Mouse (Mus musculus) heart, embryonic 15.5 days (tissue): ENCODE results near the gene Hyal2. TPM values are rescaled to one million over a fixed set of nuclear protein-coding genes. Genes with fewer than 3 reads are reported as not detected.
A peak's percentile ranks its signal among the peaks of the same experiment; 100 is the strongest.

ENCODE experiments used
- ATAC-seq: fragments of 200-750 bp; cut with Nextera tagmentation; replicated peaks from 2 replicates; pipeline ENCODE4 v1.8.0; 2017; ENCODE audit warnings: low read depth, moderate TSS enrichment; ENCODE audit not compliant: insufficient number of reproducible peaks, insufficient read depth, low FRiP score
- H3K27ac ChIP-seq: fragments of 300-500 bp; sonication (generic); 2 replicates; pipeline ENCODE4 v1.5.1; 2015; ENCODE audit warnings: mild to moderate bottlenecking, inconsistent platforms
- H3K27me3 ChIP-seq: fragments of 300-500 bp; sonication (generic); 2 replicates; pipeline ENCODE4 v1.6.1; 2015; ENCODE audit warnings: inconsistent platforms
- H3K36me3 ChIP-seq: fragments of 300-500 bp; sonication (generic); 2 replicates; pipeline ENCODE4 v1.6.1; 2015; ENCODE audit warnings: mild to moderate bottlenecking, inconsistent platforms
- H3K4me1 ChIP-seq: fragments of 300-500 bp; sonication (generic); replicated peaks from 2 replicates; pipeline ENCODE4 v1.6.1; 2015; ENCODE audit warnings: inconsistent platforms
- H3K4me2 ChIP-seq: fragments of 300-500 bp; sonication (generic); 2 replicates; pipeline ENCODE4 v1.6.1; 2015; ENCODE audit warnings: inconsistent platforms, mild to moderate bottlenecking, moderate library complexity
- H3K4me3 ChIP-seq: fragments of 300-500 bp; sonication (generic); 2 replicates; pipeline ENCODE4 v1.5.1; 2015; ENCODE audit warnings: mild to moderate bottlenecking, inconsistent platforms
- H3K9ac ChIP-seq: fragments of 300-500 bp; sonication (generic); 2 replicates; pipeline ENCODE4 v1.6.1; 2015; ENCODE audit warnings: mild to moderate bottlenecking, inconsistent platforms
- H3K9me3 ChIP-seq: fragments of 300-500 bp; sonication (generic); replicated peaks from 2 replicates; pipeline ENCODE4 v1.6.1; 2016; ENCODE audit warnings: inconsistent platforms
- WGBS: fragments of 180-500 bp; shearing (Covaris S2); methylation state at CpG from one replicate; pipeline ENCODE4 v1.1.7; 2015; ENCODE audit warnings: mixed read lengths; 5-methylcytosine and 5-hydroxymethylcytosine counted together
- polyA plus RNA-seq: library from polyadenylated mRNA; unstranded; fragments of >200 nt; fragmentation: Nextera tagmentation; extraction: Ambion mirVana; gene quantifications from 2 replicates; pipeline ENCODE4 v1.2.1, GENCODE M21; 2015

The Hyal2 gene
- polyA plus RNA-seq, 1 experiment from 2014 or later, result 72.2 TPM

DNA sequence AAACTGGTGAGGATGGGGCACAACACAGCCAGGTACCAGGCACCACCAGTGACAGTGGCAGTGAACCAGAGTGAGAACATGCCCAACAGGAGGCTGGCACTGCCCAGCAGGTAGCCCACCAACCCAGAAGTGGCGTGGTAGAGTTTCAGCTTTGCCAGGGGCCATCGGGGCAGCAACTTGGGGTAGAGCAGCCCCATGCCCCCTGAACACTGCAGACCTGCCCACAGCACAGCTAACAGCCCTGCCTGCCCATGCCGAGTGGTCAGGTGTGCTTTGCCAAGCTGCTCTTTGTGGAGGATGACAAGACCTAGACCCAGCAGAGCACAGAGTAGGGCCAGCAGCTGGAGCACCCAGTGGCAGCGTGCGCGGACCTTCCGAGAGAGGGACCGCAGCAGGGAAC is 27.8 kb upstream of the Hyal2 start:
- no peaks in the 10 kb centered on the region for H3K27me3 ChIP-seq
- no peaks in the 10 kb centered on the region for H3K9me3 ChIP-seq
- H3K4me1 ChIP-seq, result peaks cover 46% of the 10 kb centered on the region
- H3K4me2 ChIP-seq, result no peak overlapping the region
- no peak for ATAC-seq
- H3K9ac ChIP-seq, result no peak overlapping the region
- H3K36me3 ChIP-seq, result peaks cover 37% of the 10 kb centered on the region
- no peak overlapping the region for H3K4me3 ChIP-seq
- no peak overlapping the region for H3K27ac ChIP-seq
- 94% methylated on average over 8 of the region's 8 CpGs for WGBS

GRCm38 (mm10) chr9:107540420-107540819 is 27.3 kb upstream of the Hyal2 start:
- H3K36me3 ChIP-seq, result peaks cover 37% of the 10 kb centered on the region
- H3K4me3 ChIP-seq, result no peak overlapping the region
- no peak overlapping the region for H3K27ac ChIP-seq
- WGBS, result 66% methylated on average over 4 of the region's 4 CpGs
- peaks cover 41% of the 10 kb centered on the region for H3K4me1 ChIP-seq
- no peak for ATAC-seq
- no peaks in the 10 kb centered on the region for H3K27me3 ChIP-seq
- H3K9me3 ChIP-seq, result no peaks in the 10 kb centered on the region
- no peak overlapping the region for H3K4me2 ChIP-seq
- no peak overlapping the region for H3K9ac ChIP-seq

- Histone ChIP-seq H3K27ac (no peak overlapping the region), H3K27me3 (no peaks in the 10 kb centered on the region), H3K36me3 (peaks cover 37% of the 10 kb centered on the region), H3K9me3 (no peaks in the 10 kb centered on the region), H3K4me2 (peak overlapping the region; percentile 72), H3K4me3 (peak overlapping the region; percentile 71), H3K9ac (0 out of 2 replicates have a peak overlapping the region, but pooled peaks have one; percentile 66), H3K4me1 (peaks cover 38% of the 10 kb centered on the region)
- ATAC-seq, result no peak
- 31% methylated on average over 10 of the region's 10 CpGs for WGBS
Observed at GRCm38 (mm10) chr9:107541005-107541404, 26.7 kb upstream of the Hyal2 start.

DNA sequence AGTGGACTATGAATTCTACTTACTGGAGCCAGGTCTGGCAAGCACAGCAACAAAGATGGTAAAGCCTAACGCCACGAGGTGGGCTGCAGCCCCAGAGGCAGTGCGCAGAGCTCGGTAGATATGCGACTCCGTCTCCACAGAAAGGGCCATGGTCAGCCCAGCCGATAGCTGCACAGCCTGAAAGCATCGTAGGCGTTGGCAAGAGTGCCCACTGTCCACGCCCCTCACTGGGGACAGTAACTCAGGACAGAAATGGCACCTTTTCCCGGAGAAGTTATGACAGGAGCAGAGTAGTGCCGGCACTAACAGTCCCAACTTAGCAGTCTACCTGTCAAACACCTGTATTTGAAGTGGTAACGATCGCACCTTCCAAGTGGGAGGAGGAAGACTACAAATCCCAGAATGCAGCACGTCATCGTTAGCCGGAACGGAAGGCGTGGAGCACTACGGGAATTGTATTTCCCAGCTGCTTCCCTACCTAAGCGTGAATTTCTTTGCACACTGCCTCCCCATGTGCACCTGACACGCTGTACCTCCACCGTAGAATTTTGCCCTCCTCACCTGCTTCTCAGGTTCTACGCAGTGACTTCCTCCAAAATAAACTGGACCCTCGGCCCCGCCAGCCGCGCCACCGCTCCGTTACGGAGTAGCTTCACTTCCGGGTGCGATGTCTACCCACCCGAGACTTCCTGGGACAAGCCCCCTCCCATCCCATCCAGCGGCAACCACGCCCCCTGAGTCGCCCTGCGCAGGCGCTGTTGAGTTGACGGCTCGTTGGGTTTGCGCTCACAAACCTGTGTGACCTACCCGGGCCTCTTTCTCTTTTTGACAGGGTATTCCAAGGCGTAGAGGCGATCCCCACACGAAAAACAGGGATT is 26.0 kb upstream of the Hyal2 start, which contains the start of the genes Cyb561d2 and Nprl2:
TSS of gene Cyb561d2 (minus strand) at position 720 of the 878 bp plus-strand sequence.
TSS of gene Nprl2 (plus strand) at position 753 of the 878 bp plus-strand sequence.
- ATAC-seq, result peak; percentile 88
- peaks cover 37% of the 10 kb centered on the region for H3K36me3 ChIP-seq
- peaks cover 38% of the 10 kb centered on the region for H3K4me1 ChIP-seq
- under 1% methylated on average over 46 of the region's 46 CpGs for WGBS
- H3K27me3 ChIP-seq, result no peaks in the 10 kb centered on the region
- peak within 1 kb of the TSS; percentile 66 for H3K9ac ChIP-seq
- no peaks in the 10 kb centered on the region for H3K9me3 ChIP-seq
- H3K27ac ChIP-seq, result peak within 1 kb of the TSS; percentile 42
- H3K4me3 ChIP-seq, result peak within 1 kb of the TSS; percentile 71
- H3K4me2 ChIP-seq, result peak within 1 kb of the TSS; percentile 72

GRCm38 (mm10) chr9:107542352-107542686 is 25.4 kb upstream of the Hyal2 start:
- H3K27me3 ChIP-seq, result no peaks in the 10 kb centered on the region
- peak overlapping the region; percentile 66 for H3K9ac ChIP-seq
- peaks cover 38% of the 10 kb centered on the region for H3K4me1 ChIP-seq
- H3K4me2 ChIP-seq, result peak overlapping the region; percentile 72
- peak overlapping the region; percentile 71 for H3K4me3 ChIP-seq
- under 1% methylated on average over 11 of the region's 11 CpGs for WGBS
- no peaks in the 10 kb centered on the region for H3K9me3 ChIP-seq
- H3K36me3 ChIP-seq, result peaks cover 34% of the 10 kb centered on the region
- ATAC-seq, result 0 out of 2 replicates have a peak, but pooled peaks have one; percentile 2
- H3K27ac ChIP-seq, result peak overlapping the region; percentile 42

GRCm38 (mm10) chr9:107542721-107543120 is 25.0 kb upstream of the Hyal2 start:
- Histone ChIP-seq H3K9ac (peak overlapping the region; percentile 66), H3K4me1 (peaks cover 39% of the 10 kb centered on the region), H3K27me3 (no peaks in the 10 kb centered on the region), H3K36me3 (peaks cover 31% of the 10 kb centered on the region), H3K4me3 (peak overlapping the region; percentile 71), H3K4me2 (peak overlapping the region; percentile 72), H3K27ac (no peak overlapping the region), H3K9me3 (no peaks in the 10 kb centered on the region)
- WGBS, result 46% methylated on average over 8 of the region's 8 CpGs
- no peak for ATAC-seq

DNA sequence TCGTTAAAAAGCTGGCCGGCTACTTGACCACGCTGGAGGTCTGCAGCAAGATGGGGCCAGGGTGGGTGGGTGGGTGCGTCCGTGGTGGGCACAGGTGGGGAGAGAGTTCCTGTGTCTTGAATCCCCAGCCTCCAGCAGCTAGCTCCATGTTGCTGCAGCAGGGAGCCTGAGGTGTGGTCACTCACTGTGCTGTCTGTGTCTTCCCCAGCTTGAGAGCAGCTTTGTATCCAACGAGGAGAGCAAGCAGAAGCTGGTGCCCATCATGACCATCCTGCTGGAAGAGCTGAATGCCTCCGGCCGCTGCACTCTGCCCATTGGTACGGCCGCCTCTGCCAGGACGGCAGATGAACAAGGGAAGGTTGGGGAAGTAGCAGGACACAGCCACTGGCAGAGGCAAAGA is 24.4 kb upstream of the Hyal2 start:
- Histone ChIP-seq H3K4me2 (no peak overlapping the region), H3K4me3 (no peak overlapping the region)
- WGBS, result 78% methylated on average over 11 of the region's 11 CpGs

GRCm38 (mm10) chr9:107544196-107544700 is 23.5 kb upstream of the Hyal2 start:
- no peak overlapping the region for H3K4me3 ChIP-seq
- no peak for ATAC-seq

More for the DNA sequence above, 24.4 kb upstream of the Hyal2 start:
- Histone ChIP-seq H3K27me3 (no peaks in the 10 kb centered on the region), H3K4me1 (peaks cover 39% of the 10 kb centered on the region), H3K9me3 (no peaks in the 10 kb centered on the region), H3K36me3 (peaks cover 25% of the 10 kb centered on the region), H3K27ac (no peak overlapping the region), H3K9ac (no peak overlapping the region)
- no peak for ATAC-seq

DNA sequence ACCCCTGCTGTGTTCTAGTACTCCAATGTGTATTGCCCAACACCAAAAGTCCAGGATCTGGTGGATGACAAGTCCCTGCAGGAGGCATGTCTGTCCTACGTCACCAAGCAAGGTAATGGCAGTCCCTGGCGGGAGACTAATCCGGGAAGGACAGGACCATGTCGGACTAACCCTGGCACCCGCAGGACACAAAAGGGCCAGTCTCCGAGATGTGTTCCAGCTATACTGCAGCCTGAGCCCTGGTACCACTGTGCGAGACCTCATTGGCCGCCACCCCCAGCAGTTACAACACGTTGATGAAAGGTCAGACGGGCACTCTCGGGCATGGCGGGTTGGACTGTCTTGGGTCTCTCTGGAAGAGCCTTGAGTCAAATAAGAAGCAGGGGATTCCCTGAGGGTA is 23.0 kb upstream of the Hyal2 start:
- no peaks in the 10 kb centered on the region for H3K9me3 ChIP-seq
- H3K9ac ChIP-seq, result no peak overlapping the region
- peaks cover 39% of the 10 kb centered on the region for H3K4me1 ChIP-seq
- H3K36me3 ChIP-seq, result peaks cover 11% of the 10 kb centered on the region; the same call in 1 of the 2 replicates
- no peak overlapping the region for H3K4me2 ChIP-seq
- H3K27me3 ChIP-seq, result peaks cover 8% of the 10 kb centered on the region; the same call in 1 of the 2 replicates
- no peak overlapping the region for H3K27ac ChIP-seq
- WGBS, result 88% methylated on average over 12 of the region's 12 CpGs
- no peak overlapping the region for H3K4me3 ChIP-seq
- no peak for ATAC-seq

More at GRCm38 (mm10) chr9:107544196-107544700, 23.5 kb upstream of the Hyal2 start:
- H3K9me3 ChIP-seq, result no peaks in the 10 kb centered on the region
- WGBS, result 92% methylated on average over 17 of the region's 17 CpGs
- H3K4me2 ChIP-seq, result no peak overlapping the region
- H3K27ac ChIP-seq, result no peak overlapping the region
- peaks cover 15% of the 10 kb centered on the region; the same call in 1 of the 2 replicates for H3K36me3 ChIP-seq
- no peak overlapping the region for H3K9ac ChIP-seq
- peaks cover 6% of the 10 kb centered on the region; the same call in 1 of the 2 replicates for H3K27me3 ChIP-seq
- H3K4me1 ChIP-seq, result peaks cover 39% of the 10 kb centered on the region

- 79% methylated on average over 10 of the region's 10 CpGs for WGBS
Observed at GRCm38 (mm10) chr9:107545199-107545598, 22.5 kb upstream of the Hyal2 start.

GRCm38 (mm10) chr9:107545602-107546001 is 22.1 kb upstream of the Hyal2 start:
- WGBS, result 14% methylated on average over 3 of the region's 3 CpGs
- H3K4me1 ChIP-seq, result peaks cover 39% of the 10 kb centered on the region
- H3K9me3 ChIP-seq, result no peaks in the 10 kb centered on the region
- H3K9ac ChIP-seq, result no peak overlapping the region
- H3K27ac ChIP-seq, result no peak overlapping the region
- H3K4me2 ChIP-seq, result no peak overlapping the region
- ATAC-seq, result no peak
- H3K4me3 ChIP-seq, result no peak overlapping the region
- H3K27me3 ChIP-seq, result peaks cover 14% of the 10 kb centered on the region; the same call in 1 of the 2 replicates
- H3K36me3 ChIP-seq, result peaks cover 8% of the 10 kb centered on the region; the same call in 1 of the 2 replicates

More at GRCm38 (mm10) chr9:107545199-107545598, 22.5 kb upstream of the Hyal2 start:
- H3K4me1 ChIP-seq, result peaks cover 39% of the 10 kb centered on the region
- H3K9ac ChIP-seq, result no peak overlapping the region
- H3K4me2 ChIP-seq, result no peak overlapping the region
- no peak overlapping the region for H3K4me3 ChIP-seq
- no peak overlapping the region for H3K27ac ChIP-seq
- no peak for ATAC-seq
- H3K27me3 ChIP-seq, result peaks cover 11% of the 10 kb centered on the region; the same call in 1 of the 2 replicates
- H3K9me3 ChIP-seq, result no peaks in the 10 kb centered on the region
- H3K36me3 ChIP-seq, result peaks cover 8% of the 10 kb centered on the region; the same call in 1 of the 2 replicates
